In the genomic region with DNA sequence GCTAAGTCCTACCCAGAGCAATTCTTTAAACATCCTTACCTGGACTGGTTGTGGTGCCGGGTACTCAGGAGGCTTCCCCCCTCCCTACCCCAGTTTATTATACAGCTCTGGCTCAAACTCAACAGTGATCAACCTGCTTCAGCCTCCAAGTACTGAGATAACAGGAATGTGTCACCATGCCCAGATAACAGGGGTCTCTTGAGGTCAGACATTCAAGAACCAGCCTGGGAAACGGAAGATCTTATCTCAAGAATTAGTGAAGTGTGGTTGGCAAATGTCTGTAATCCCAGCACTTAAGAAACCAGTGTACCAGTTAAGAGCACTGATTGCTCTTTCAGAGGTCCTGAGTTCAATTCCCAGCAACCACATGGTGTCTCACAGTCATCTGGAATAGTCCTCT, we compare ENCODE assay signal across 22 mouse cellular contexts. TPM values are rescaled to one million over a fixed set of nuclear protein-coding genes. Genes with fewer than 3 reads are reported as not detected.
"Had no signal": no experiment of that assay in that cellular context is flagged by ENCODE, and none has a peak within 500 bp of the region (broad histone marks: within the 10 kb centered on the region; RNA-seq: fewer than 3 reads in every experiment).

No protein-coding gene starts in this region.

- DNase-seq: gastrocnemius, postnatal 14 days; gastrocnemius, postnatal 36 days; heart, adult 2 months; heart, postnatal 14 days; heart, postnatal 36 days; kidney, adult 11 months; kidney, adult 2 months; kidney, postnatal 10 days; kidney, postnatal 25 days; kidney, postnatal 4 days; liver; liver, embryonic 13.5 days had no signal

- H3K9ac ChIP-seq: heart, embryonic 13.5 days; heart, embryonic 15.5 days; hindbrain, embryonic 13.5 days; hindbrain, embryonic 15.5 days; limb, embryonic 12.5 days; liver, embryonic 13.5 days; liver, embryonic 15.5 days had no signal

- H3K4me3 ChIP-seq: heart, adult 2 months; heart, embryonic 13.5 days; heart, embryonic 15.5 days; hindbrain, embryonic 13.5 days; hindbrain, embryonic 15.5 days; limb, embryonic 10.5 days; limb, embryonic 12.5 days; liver, embryonic 13.5 days; liver, embryonic 15.5 days had no signal

- H3K27ac ChIP-seq: heart, adult 2 months; heart, embryonic 13.5 days; heart, embryonic 15.5 days; hindbrain, embryonic 13.5 days; hindbrain, embryonic 15.5 days; hindbrain, postnatal 0 days; limb, embryonic 10.5 days; limb, embryonic 12.5 days; liver, embryonic 13.5 days; liver, embryonic 15.5 days had no signal

- H3K4me1 ChIP-seq: heart, embryonic 13.5 days; heart, embryonic 15.5 days; hindbrain, embryonic 13.5 days; hindbrain, embryonic 15.5 days; limb, embryonic 10.5 days; limb, embryonic 12.5 days had no signal

- H3K9me3 ChIP-seq: heart, embryonic 13.5 days; heart, embryonic 15.5 days; hindbrain, embryonic 13.5 days; hindbrain, embryonic 15.5 days; limb, embryonic 10.5 days; limb, embryonic 12.5 days; liver, embryonic 13.5 days; liver, embryonic 15.5 days had no signal

- H3K36me3 ChIP-seq: heart, embryonic 13.5 days; heart, embryonic 15.5 days; hindbrain, embryonic 13.5 days; hindbrain, embryonic 15.5 days; limb, embryonic 10.5 days; limb, embryonic 12.5 days; liver, embryonic 13.5 days; liver, embryonic 15.5 days had no signal

- H3K27me3 ChIP-seq: heart, embryonic 15.5 days; hindbrain, embryonic 13.5 days; hindbrain, embryonic 15.5 days; limb, embryonic 12.5 days; liver, embryonic 15.5 days had no signal

RNA-seq across cellular contexts. Expression of a gene that starts 52.8 kb away (rescaled TPM):
- total RNA-seq: gastrocnemius, adult 18-20 months; gastrocnemius, adult 8-10 months; gastrocnemius, postnatal 36 days had no signal
- polyA plus RNA-seq: kidney, adult 2 months had no signal
